Mouse (Mus musculus) megakaryocyte, embryonic 14.5 days (primary cell): ENCODE measurements around the gene Cog1. TPM values are rescaled to one million over a fixed set of nuclear protein-coding genes. Genes with fewer than 3 reads are reported as not detected.

Experiments
- H3K27me3 ChIP-seq: replicated peaks from 2 replicates; pipeline ENCODE3; 2012; ENCODE audit warnings: inconsistent platforms
- H3K36me3 ChIP-seq: replicated peaks from 2 replicates; pipeline ENCODE3; 2012; ENCODE audit warnings: low read length, inconsistent platforms, mixed read lengths
- H3K4me1 ChIP-seq: 2 replicates; pipeline ENCODE4 v1.6.1; 2012; ENCODE audit warnings: inconsistent platforms
- H3K4me3 ChIP-seq: replicated peaks from 2 replicates; pipeline ENCODE3; 2012; ENCODE audit warnings: moderate library complexity, mild to moderate bottlenecking, inconsistent platforms
- H3K9me3 ChIP-seq: 2 replicates; pipeline ENCODE4 v1.6.1; 2012; ENCODE audit warnings: inconsistent platforms
- FLI1 ChIP-seq: IDR thresholded peaks from 2 replicates; pipeline ENCODE4 v1.6.1; 2012; ENCODE audit warnings: low read length, inconsistent platforms, mixed read lengths
- GATA1 ChIP-seq: IDR thresholded peaks from 3 replicates; pipeline ENCODE4 v1.6.1; 2012; ENCODE audit warnings: mixed read lengths, low read length, inconsistent platforms, borderline replicate concordance
- polyA plus RNA-seq: library from polyadenylated mRNA; stranded (reverse); fragments of >175 nt; gene quantifications from 2 replicates; pipeline ENCODE4 v1.2.3, GENCODE M21; 2012; ENCODE audit warnings: low replicate concordance; ENCODE audit not compliant: insufficient read depth

The Cog1 gene
- polyA plus RNA-seq, 1 experiment = 28.4 TPM

DNA sequence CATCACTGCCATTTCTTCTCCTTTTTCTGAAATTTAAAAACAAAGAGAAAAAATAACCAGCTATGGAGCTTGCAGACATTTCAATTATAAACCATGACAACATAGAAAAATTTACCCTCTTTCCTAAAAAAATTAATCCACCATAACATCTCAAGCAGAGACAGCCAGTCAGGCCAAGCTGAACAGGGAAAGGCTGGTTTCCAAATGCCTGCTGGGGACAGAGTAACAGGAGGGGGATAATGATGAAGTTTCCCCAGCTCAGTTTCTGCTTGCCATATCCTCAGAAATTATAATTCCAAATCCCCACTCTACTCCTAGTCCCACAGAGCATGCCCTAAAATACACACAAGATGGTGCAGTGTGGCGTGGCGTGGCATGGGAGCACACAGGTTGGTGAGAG is 28.4 kb downstream of the Cog1 start:
- Histone ChIP-seq H3K4me1 (peaks cover 69% of the 10 kb centered on the region), H3K27me3 (no peaks in the 10 kb centered on the region), H3K4me3 (peak overlapping the region; percentile 56), H3K36me3 (peaks cover 69% of the 10 kb centered on the region), H3K9me3 (no peaks in the 10 kb centered on the region)
- TF ChIP-seq FLI1 = no peak
- TF ChIP-seq GATA1 = no peak

DNA sequence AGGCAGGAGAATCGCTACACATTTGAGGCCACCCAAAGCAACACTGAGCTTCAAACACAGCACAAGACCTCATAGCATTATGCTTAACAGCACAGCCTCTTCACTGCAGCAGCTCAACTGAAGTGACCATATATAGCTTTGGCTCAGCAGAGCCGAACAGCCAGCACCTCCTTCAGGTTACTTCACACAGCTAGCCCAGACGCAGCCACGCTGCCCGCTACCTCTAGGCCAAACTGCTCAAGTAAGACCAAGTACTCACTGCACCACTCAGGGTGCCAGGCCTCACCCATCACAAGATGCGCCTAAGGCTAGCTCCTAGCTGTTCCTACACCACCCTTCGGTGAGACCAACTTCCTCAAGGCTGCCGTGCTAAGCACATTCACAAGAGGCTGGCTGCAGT is 29.4 kb downstream of the Cog1 start:
- Histone ChIP-seq H3K9me3 (no peaks in the 10 kb centered on the region), H3K4me3 (peak overlapping the region; percentile 31), H3K36me3 (peaks cover 61% of the 10 kb centered on the region), H3K4me1 (peaks cover 67% of the 10 kb centered on the region), H3K27me3 (no peaks in the 10 kb centered on the region)
- no peak for TF ChIP-seq GATA1
- TF ChIP-seq FLI1 = no peak

DNA sequence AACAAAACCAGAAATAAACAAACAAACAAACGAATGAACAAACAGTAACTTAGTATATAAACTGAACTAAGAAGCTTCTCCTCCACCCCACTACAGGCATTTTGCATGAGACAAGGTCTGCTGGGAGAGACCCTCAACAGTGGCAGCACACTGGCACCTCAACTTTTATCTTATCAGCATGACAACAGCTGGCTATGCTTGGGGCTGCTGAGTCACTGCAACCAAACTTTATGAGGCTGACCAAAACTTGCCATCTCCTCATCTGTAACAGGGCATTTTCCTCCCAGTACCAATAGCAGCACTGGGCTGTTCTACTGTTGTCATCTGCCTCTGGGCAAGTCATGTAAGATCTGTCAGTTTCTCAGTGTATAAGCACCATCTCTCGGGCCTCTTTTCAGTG is 32.0 kb downstream of the Cog1 start:
- H3K9me3 ChIP-seq = no peaks in the 10 kb centered on the region
- TF ChIP-seq GATA1 (peak; percentile 53; the same call in 1 of the 3 replicates), FLI1 (no peak)
- no peaks in the 10 kb centered on the region for H3K27me3 ChIP-seq
- H3K4me1 ChIP-seq = peaks cover 76% of the 10 kb centered on the region
- H3K36me3 ChIP-seq = peaks cover 36% of the 10 kb centered on the region
- peak overlapping the region; percentile 86 for H3K4me3 ChIP-seq

DNA sequence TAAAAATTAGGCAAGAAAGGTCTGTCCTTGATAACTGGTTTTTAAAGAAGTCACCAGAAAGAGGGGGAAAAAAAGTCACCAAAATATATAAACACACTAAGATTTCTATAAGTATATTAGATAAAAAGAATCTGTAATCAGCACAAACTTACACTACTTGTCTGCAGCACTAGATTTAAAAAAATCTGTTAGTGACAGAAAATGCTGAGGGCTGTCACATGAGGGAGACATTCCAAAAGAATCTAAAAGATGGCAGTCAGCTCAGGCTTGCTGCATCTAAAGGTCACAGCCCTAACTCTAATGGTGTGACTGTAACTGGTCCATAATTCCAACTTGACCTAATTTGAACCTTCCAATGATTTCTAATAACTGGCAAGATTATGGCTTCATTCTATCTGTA is 33.0 kb downstream of the Cog1 start:
- Histone ChIP-seq H3K9me3 (no peaks in the 10 kb centered on the region), H3K36me3 (peaks cover 31% of the 10 kb centered on the region), H3K4me1 (peaks cover 76% of the 10 kb centered on the region), H3K27me3 (no peaks in the 10 kb centered on the region), H3K4me3 (peak overlapping the region; percentile 99)
- no peak for TF ChIP-seq GATA1
- no peak for TF ChIP-seq FLI1

DNA sequence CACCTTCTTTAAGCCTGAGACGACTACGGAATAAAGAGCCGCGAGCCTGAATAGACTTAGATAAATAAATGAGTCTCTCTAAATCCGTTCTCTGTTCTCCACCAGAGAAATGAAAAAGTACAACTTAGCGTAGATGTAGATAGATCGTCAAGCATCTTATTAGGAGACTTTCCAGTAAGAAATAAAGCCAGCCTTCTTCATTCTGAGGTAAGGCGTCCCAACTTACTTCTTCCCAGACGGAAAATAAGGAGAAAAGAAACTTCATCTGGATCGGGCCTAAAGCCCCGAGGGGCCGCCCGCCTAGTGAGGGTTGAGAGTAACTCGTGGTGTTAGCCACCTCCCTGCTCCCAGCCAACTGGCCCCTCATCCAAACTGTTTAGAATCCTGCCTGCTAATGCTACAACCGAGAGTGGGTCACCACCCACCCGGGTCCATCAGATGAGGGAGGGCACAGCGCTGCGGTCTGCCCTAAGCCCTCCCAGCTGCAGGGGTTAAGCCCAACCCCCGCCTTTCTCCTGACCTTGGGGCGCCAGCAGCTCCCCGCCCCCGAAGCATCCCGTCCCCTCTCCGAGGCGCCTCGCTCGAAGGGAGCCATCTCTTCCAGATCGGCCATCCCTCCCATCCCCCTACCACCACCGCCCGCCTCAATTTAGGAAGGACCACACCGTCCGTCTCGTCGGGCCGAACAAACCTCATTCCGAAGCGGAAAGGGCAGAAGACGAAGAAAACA is 34.1 kb downstream of the Cog1 start:
- H3K4me1 ChIP-seq = peaks cover 70% of the 10 kb centered on the region
- H3K27me3 ChIP-seq = no peaks in the 10 kb centered on the region
- H3K4me3 ChIP-seq = peak overlapping the region; percentile 99
- no peaks in the 10 kb centered on the region for H3K9me3 ChIP-seq
- peaks cover 28% of the 10 kb centered on the region for H3K36me3 ChIP-seq
- TF ChIP-seq GATA1 (no peak), FLI1 (no peak)

DNA sequence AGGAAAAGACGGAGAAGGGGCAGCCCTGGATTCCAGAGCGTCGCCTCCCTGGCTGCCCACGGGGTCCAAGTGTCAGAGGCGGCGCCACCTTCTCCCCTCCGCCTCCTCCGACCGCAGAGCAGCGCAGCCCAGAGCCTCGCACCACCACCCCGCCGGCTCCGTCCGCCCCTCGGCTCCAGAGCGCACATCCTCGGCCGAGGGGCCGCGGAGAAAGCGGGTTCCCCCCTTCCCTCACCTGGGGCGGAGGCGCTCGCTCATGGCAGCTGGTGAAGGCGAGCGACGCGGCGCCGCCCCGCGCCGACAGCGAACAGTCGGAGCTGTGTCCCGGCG is 34.6 kb downstream of the Cog1 start:
- Histone ChIP-seq H3K4me3 (peak overlapping the region; percentile 99), H3K27me3 (no peaks in the 10 kb centered on the region), H3K36me3 (peaks cover 29% of the 10 kb centered on the region), H3K4me1 (peaks cover 68% of the 10 kb centered on the region), H3K9me3 (no peaks in the 10 kb centered on the region)
- TF ChIP-seq GATA1 (no peak), FLI1 (no peak)

DNA sequence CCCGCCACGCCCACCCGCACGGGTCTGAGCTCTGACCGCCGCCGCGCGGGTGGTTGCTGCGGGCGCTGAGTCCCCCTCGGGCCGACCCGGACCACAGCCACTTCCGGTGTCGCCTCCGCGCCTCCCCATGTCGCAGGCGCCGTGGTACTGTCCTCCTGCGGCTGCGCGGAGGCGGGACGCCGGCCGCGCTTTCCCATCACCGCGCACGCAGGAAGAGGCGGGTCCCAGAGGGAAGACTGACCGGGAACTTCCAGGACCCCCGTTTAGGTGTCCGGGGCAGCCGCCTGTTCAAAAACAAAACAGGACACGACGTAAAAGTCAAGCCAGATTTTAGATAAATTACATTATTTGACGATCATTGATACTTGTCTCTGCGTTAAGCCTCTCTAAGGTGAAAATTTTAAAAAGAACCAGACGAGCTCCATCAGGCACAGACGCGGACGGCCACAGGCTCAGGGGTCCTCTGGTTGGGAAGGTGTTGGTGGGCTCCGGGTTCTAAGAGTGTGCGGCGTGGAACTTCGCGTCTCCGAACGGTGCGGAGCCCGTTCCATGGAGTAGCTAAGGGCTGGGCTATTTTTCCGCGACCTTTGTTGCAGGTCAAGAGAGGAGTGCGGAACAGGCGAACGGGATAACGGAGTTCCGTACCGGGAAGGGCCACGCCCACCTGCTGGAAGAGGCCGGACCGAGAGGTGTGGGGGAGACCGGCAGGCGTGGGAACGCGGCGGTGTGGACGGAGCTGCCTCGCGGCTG is 35.2 kb downstream of the Cog1 start, which contains the start of the genes Fam104a and D11Wsu47e:
Fam104a (minus strand) TSS at position 199 of the 750 bp plus-strand sequence.
D11Wsu47e (plus strand) TSS at position 456 of the 750 bp plus-strand sequence.
- Histone ChIP-seq H3K4me1 (peaks cover 69% of the 10 kb centered on the region), H3K4me3 (peak within 1 kb of the TSS; percentile 99), H3K36me3 (peaks cover 32% of the 10 kb centered on the region), H3K27me3 (no peaks in the 10 kb centered on the region), H3K9me3 (no peaks in the 10 kb centered on the region)
- no peak for TF ChIP-seq GATA1
- peak; percentile 33; the same call in 1 of the 2 replicates for TF ChIP-seq FLI1

DNA sequence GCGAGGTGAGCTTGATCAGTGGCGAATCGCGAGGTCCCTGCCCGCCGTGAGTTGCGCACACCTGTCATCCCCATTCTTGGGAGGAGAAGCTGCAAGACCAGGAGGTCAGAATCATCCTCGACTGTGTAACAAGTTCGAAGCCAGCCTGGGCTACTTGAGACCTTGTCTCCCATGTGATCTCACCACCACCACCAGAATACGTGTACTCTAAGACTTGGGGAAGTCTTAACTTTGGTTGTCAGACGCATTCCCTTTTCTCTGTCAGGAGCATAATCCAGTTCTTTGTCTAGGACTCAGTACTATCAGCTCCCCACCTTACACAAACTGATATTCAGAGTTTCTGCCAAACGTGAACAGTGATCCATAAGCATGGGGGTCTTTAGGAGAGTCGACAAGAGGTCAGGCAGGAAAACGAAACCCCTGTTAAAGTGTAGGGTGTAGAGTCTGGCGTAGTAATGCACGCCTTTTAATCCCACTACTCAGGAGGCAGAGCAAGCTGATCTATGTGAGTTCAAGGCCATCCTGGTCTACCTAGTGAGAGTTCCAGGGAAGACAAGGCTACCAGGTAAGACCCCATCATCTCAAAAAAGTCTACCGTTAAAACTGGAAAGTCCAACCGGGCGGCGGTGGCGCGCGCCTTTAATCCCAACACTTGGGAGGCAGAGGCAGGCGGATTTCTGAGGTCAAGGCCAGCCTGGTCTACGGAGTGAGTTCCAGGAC is 35.9 kb downstream of the Cog1 start:
- Histone ChIP-seq H3K9me3 (no peaks in the 10 kb centered on the region), H3K4me3 (peak overlapping the region; percentile 99), H3K27me3 (no peaks in the 10 kb centered on the region), H3K4me1 (peaks cover 66% of the 10 kb centered on the region), H3K36me3 (peaks cover 34% of the 10 kb centered on the region)
- TF ChIP-seq FLI1 (no peak), GATA1 (no peak)

DNA sequence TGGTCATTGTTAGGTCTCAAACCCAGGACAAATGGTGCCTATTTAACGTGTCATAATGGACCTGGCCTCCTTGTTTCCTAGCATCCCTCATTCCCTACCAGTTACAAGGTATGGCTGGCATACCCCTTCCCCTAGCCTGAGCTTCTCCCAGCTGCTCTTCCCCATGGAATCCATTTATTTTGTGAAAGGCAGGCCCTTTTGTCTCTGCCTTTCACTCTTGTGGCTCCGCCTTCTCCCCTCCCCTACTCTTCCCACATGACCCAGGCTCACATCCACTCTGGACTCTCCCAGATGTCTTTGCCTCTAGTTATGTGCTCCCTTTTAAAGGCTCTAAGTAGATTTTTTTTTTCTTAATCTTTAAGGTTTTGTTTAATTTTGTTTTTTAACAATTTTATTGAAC is 38.1 kb downstream of the Cog1 start:
- Histone ChIP-seq H3K36me3 (peaks cover 53% of the 10 kb centered on the region), H3K27me3 (no peaks in the 10 kb centered on the region), H3K4me1 (peaks cover 55% of the 10 kb centered on the region), H3K4me3 (peak overlapping the region; percentile 35), H3K9me3 (no peaks in the 10 kb centered on the region)
- TF ChIP-seq FLI1 (no peak), GATA1 (no peak)
